Comparison of ENCODE assay signal across 22 mouse cellular contexts in the genomic region with DNA sequence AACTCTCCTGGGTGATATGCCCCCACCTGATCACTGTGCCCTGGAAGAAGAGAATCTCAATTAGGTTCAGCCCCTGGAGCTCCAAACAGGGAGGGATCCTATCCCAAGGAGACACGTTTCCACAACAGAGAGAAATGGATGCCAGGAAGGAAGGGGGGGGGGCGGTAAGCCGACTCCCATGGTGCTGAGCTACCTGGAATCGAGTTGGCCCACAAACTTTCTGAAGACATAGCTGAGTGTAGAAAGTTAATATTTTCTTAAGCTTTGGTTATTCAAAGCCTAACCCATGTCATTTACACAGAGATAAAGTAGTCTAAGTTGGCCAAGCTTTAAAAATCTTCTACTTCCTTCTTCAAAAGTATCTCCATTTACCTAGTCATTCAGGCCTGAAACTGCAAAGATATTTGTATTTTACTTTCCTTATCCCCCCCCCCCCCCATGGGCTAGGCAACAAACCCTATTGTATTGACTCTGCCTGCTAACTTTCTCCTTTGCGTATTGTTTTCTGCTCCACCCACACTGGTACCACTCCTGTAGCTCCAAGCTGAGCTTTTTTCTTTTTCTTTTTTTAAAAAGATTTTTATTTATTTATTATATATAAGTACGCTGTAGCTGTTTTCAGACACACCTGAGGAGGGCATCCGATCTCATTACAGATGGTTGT. TPM values are rescaled to one million over a fixed set of nuclear protein-coding genes. Genes with fewer than 3 reads are reported as not detected.
"Had no signal": no experiment of that assay in that cellular context is flagged by ENCODE, and none has a peak within 500 bp of the region (broad histone marks: within the 10 kb centered on the region; RNA-seq: fewer than 3 reads in every experiment).

No protein-coding gene starts in this region.

- H3K36me3 ChIP-seq: limb, embryonic 10.5 days; limb, embryonic 13.5 days; liver, embryonic 12.5 days; liver, embryonic 15.5 days; lung, embryonic 15.5 days; midbrain, embryonic 12.5 days; midbrain, embryonic 15.5 days; neural tube, embryonic 12.5 days; neural tube, embryonic 15.5 days had no signal

- H3K4me1 ChIP-seq: limb, embryonic 10.5 days; limb, embryonic 13.5 days; liver, embryonic 12.5 days; liver, embryonic 15.5 days; lung, embryonic 15.5 days; midbrain, embryonic 12.5 days; midbrain, embryonic 15.5 days; neural tube, embryonic 12.5 days; neural tube, embryonic 15.5 days had no signal

- DNase-seq: kidney, adult 11 months; kidney, adult 8-10 months; kidney, postnatal 14 days; kidney, postnatal 4 days; liver; lung, adult 18-20 months; lung, postnatal 10 days; right cerebral cortex, adult 18-20 months; right cerebral cortex, postnatal 14 days; right cerebral cortex, postnatal 4 days; thymus, postnatal 25 days had no signal

- H3K4me3 ChIP-seq: limb, embryonic 10.5 days; limb, embryonic 13.5 days; liver, embryonic 12.5 days; liver, embryonic 15.5 days; lung, embryonic 15.5 days; midbrain, embryonic 12.5 days; midbrain, embryonic 15.5 days; neural tube, embryonic 12.5 days; neural tube, embryonic 15.5 days had no signal

- H3K4me2 ChIP-seq: limb, embryonic 13.5 days; liver, embryonic 12.5 days; liver, embryonic 15.5 days; lung, embryonic 15.5 days; midbrain, embryonic 12.5 days; midbrain, embryonic 15.5 days; neural tube, embryonic 12.5 days; neural tube, embryonic 15.5 days had no signal

- H3K27ac ChIP-seq: limb, embryonic 10.5 days; limb, embryonic 13.5 days; liver, embryonic 12.5 days; liver, embryonic 15.5 days; lung, embryonic 15.5 days; macrophage; midbrain, embryonic 12.5 days; midbrain, embryonic 15.5 days; neural tube, embryonic 12.5 days; neural tube, embryonic 15.5 days had no signal

- H3K9me3 ChIP-seq: limb, embryonic 10.5 days; limb, embryonic 13.5 days; liver, embryonic 12.5 days; liver, embryonic 15.5 days; lung, embryonic 15.5 days; midbrain, embryonic 12.5 days; midbrain, embryonic 15.5 days; neural tube, embryonic 12.5 days; neural tube, embryonic 15.5 days had no signal

- ATAC-seq: liver, embryonic 12.5 days; midbrain, embryonic 15.5 days had no signal

- H3K27me3 ChIP-seq: limb, embryonic 13.5 days; liver, embryonic 12.5 days; liver, embryonic 15.5 days; lung, embryonic 15.5 days; midbrain, embryonic 12.5 days; midbrain, embryonic 15.5 days; neural tube, embryonic 12.5 days; neural tube, embryonic 15.5 days had no signal

- H3K9ac ChIP-seq: limb, embryonic 13.5 days; liver, embryonic 12.5 days; liver, embryonic 15.5 days; lung, embryonic 15.5 days; midbrain, embryonic 12.5 days; midbrain, embryonic 15.5 days; neural tube, embryonic 12.5 days; neural tube, embryonic 15.5 days had no signal

RNA-seq across cellular contexts. Expression of a gene that starts 23.3 kb away (rescaled TPM):
- total RNA-seq: megakaryocyte, adult 5-6 weeks had no signal
- polyA plus RNA-seq: limb, embryonic 10.5 days; liver, embryonic 12.5 days; macrophage had no signal

RNA-seq across cellular contexts. Expression of a gene that starts 35.8 kb away (rescaled TPM):
- polyA plus RNA-seq: macrophage had no signal
